Mouse (Mus musculus): ENCODE results near the gene Edem3. TPM values are rescaled to one million over a fixed set of nuclear protein-coding genes. Genes with fewer than 3 reads are reported as not detected.

Edem3 gene
- total RNA-seq (2021), result 10 to 100 TPM; 47.1 to 47.5 TPM

GRCm38 (mm10) chr1:151754881-151755659 lies at the start of gene Edem3:
Edem3 (plus strand) TSS chr1:151755371.
- intact Hi-C loops (cut with DNase I), result no loop called here
- DNase-seq, result peak; percentile 98

GRCm38 (mm10) chr1:151705723-151706396 lies 49.3 kb upstream of the Edem3 start:
- intact Hi-C loops (cut with DNase I), result loop anchor here (5.0 kb wide), 2 partner anchors 144 to 224 kb away; no protein-coding TSS in a partner anchor
- DNase-seq, result peak; percentile 72

DNA sequence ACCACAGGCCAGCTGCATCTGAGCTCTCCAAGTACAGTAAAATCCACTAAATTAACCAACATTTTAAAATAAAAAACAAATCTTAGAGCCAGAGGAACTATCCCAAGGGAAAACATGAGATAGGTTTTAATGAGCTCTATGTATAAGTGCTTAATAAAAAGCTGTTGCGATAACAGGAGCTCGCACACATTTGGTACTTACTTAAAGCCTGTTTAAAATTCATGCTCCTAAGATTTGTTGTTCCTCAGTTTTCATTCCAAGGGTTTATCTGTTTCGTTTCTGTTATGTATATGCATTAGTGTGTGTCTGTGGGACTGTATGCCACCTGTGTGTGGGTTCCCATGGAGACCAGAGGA lies 48.8 kb upstream of the Edem3 start:
- no peak for DNase-seq
- intact Hi-C loops (cut with DNase I), result loop anchor here (5.0 kb wide), 2 partner anchors 144 to 224 kb away; no protein-coding TSS in a partner anchor

- DNase-seq, result peak; percentile 61
Measured at GRCm38 (mm10) chr1:151708966-151709733, 46.0 kb upstream of the Edem3 start.

DNA sequence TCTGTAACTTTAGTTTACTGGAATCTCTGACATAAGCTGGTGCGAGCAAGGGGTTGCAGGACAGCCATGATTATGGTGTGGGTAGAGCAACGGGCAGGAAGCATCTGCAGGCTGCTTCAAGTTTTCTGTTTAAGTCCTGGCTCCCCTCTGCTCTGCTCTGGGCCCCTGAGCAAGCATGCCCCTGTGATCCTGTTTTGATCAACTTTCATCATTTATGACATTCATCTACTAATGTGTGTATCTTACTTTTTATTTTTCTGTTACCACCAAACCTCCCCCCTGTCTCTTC lies 45.5 kb upstream of the Edem3 start:
- DNase-seq, result no peak
- intact Hi-C loops (cut with DNase I), result loop anchor here (5.0 kb wide), 2 partner anchors 147 to 227 kb away; no protein-coding TSS in a partner anchor

More at GRCm38 (mm10) chr1:151708966-151709733, 46.0 kb upstream of the Edem3 start:
- intact Hi-C loops (cut with DNase I), result loop anchor here (5.0 kb wide), 2 partner anchors 147 to 227 kb away; no protein-coding TSS in a partner anchor

GRCm38 (mm10) chr1:151710424-151711055 lies 44.6 kb upstream of the Edem3 start:
- intact Hi-C loops (cut with DNase I), result no loop called here
- DNase-seq, result no peak

GRCm38 (mm10) chr1:151711062-151711461 lies 44.1 kb upstream of the Edem3 start:
- intact Hi-C loops (cut with DNase I), result no loop called here
- no peak for DNase-seq

GRCm38 (mm10) chr1:151712664-151713063 lies 42.5 kb upstream of the Edem3 start:
- no peak for DNase-seq

GRCm38 (mm10) chr1:151713622-151714021 lies 41.5 kb upstream of the Edem3 start:
- intact Hi-C loops (cut with DNase I), result no loop called here
- no peak for DNase-seq

More at GRCm38 (mm10) chr1:151712664-151713063, 42.5 kb upstream of the Edem3 start:
- intact Hi-C loops (cut with DNase I), result no loop called here

- DNase-seq, result no peak
- intact Hi-C loops (cut with DNase I), result no loop called here
Measured at GRCm38 (mm10) chr1:151716024-151716710, 39.0 kb upstream of the Edem3 start.

- no peak for DNase-seq
- intact Hi-C loops (cut with DNase I), result no loop called here
Measured at GRCm38 (mm10) chr1:151717624-151718023, 37.5 kb upstream of the Edem3 start.

GRCm38 (mm10) chr1:151718575-151718974 lies 36.6 kb upstream of the Edem3 start:
- DNase-seq, result no peak
- intact Hi-C loops (cut with DNase I), result no loop called here

DNA sequence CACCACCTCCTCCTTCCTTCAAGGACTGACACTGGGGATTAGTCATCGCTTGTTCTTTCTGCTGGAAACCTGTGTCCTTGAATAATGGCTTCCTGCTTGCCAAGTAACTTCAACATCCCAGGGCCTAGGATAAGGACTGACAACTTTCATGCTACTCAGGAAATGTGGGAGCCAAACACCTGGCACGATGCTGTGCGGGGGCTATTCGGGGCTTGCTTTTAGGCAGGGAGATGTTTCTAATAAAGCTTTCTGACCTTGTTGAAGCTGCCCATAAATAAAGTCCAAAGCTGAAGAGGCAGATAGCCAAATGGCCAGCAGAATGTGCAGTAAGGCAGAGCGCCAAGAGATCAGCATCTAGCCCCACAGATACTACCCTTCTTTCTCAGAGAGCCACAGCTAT lies 35.3 kb upstream of the Edem3 start:
- no peak for DNase-seq
- intact Hi-C loops (cut with DNase I), result no loop called here

DNA sequence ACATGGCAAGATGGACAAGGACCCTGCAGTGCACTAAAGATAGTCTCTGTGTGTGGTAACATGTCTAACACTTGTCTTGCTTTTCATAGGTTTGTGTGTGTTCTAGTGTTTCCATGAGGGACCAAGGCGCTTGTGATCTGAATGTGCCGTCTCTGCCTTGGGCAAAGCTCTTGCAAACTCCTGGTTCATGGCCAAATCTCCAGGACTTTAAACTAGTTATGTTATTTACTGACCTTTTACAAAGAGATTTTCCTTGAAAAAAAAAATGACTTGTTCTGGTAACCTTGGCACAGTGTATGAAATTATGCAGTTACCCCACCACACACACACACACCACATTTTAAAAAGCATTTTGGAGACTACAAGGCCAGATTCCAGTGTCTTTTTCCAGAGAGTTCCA lies 34.6 kb upstream of the Edem3 start:
- no peak for DNase-seq
- intact Hi-C loops (cut with DNase I), result no loop called here

DNA sequence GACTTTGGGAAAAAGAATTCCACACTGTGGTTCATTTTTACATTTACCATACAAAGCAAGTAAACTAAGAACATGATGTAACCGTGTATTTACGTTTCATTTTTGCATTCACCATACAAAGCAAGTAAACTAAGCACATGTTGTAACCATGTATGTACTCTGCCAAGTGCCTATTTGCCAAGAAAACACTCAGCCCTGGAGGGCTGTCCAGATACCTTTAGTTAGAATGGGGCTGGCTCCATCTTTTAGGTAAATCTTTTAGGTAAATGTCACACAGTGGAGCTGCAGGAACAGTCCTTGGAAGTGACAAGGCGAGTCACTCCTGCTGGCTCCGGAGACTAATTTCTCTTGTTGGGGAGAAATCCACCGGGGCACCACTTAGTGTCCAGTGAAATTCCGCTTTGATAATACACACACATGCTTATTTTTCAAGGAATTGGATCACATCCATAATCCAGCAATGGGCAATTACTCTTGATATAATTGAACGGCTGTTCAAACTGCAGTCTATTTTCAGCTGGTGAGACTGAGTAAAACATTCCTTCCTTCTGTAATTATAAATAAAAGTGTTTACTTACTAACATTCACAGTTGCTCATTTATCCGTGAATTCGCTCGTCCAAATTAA lies 33.7 kb upstream of the Edem3 start:
- DNase-seq, result no peak
- intact Hi-C loops (cut with DNase I), result no loop called here

DNA sequence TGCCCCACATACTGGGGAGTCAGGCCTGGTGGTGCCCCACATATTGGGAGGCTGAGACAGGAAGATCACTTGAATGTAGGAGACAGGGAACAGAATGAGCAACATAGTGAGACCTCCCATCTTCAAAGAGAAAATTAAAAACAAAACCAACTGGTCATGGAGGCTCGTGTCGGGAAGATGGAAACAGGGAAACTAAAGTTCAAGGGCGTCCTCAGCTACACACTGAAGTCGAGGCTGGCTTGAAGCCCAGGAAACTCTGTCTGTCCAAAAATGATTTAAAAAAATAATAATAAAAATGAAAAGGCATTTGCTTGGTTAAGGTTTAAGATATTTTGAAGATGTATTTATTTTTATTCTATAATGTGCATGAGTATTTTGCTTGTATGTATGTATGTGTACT lies 31.4 kb upstream of the Edem3 start:
- intact Hi-C loops (cut with DNase I), result no loop called here
- no peak for DNase-seq

DNA sequence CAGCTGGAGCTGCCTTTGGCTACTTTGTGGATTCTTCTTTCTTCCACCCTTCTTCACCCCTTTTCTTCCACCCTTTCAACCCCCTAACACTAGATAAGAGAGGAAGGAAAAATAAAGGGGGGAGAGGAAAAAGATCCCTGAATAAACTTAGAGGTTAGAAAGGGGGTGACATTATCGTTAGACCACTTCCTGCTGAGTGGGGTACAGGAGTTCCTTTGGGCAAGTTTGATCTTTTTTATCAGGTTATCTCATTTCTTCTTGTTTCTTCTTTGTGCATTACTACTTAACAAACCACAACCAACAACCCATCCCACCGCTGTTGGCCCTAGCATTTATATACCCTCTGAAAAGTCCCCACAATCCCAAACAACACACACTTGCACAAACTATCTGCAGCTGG lies 29.6 kb upstream of the Edem3 start:
- intact Hi-C loops (cut with DNase I), result no loop called here

GRCm38 (mm10) chr1:151726358-151726757 lies 28.8 kb upstream of the Edem3 start:
- DNase-seq, result no peak
- intact Hi-C loops (cut with DNase I), result no loop called here

More for the DNA sequence above, 29.6 kb upstream of the Edem3 start:
- DNase-seq, result no peak

GRCm38 (mm10) chr1:151728141-151728540 lies 27.0 kb upstream of the Edem3 start:
- intact Hi-C loops (cut with DNase I), result no loop called here
- no peak for DNase-seq

DNA sequence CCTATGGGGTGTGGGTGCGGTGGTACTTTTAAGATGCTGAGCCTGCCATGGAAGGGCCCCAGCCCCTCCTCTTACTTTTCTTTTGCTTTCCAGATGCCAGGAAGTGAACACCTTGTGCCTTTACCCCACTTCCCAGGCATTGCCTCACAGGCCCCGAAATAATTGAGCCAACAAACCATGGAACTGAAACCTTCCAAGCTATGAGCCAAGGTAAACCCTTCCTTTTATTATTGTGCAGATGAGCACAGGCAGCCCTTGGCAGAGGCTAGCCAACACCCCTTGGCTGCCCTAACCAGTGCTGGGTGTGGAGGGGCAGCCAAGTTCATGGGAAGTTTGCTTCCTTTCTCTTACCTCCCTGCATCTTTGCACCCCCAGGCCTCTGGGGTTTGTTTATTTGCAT lies 18.0 kb upstream of the Edem3 start:
- DNase-seq, result no peak

More for the DNA sequence above, 18.0 kb upstream of the Edem3 start:
- intact Hi-C loops (cut with DNase I), result no loop called here
